ENCODE assay signal across 18 mouse cellular contexts in genomic region chr3:78955364-78955763, GRCm38 (mm10).
A peak's percentile ranks its signal among the peaks of the same experiment; 100 is the strongest.
DNase-seq lines count a peak whose midpoint lies in the region; ATAC-seq lines count a peak whose summit lies in the region.
"Had no signal": no experiment of that assay in that cellular context is flagged by ENCODE, and none has a peak within 500 bp of the region (broad histone marks: within the 10 kb centered on the region; RNA-seq: fewer than 3 reads in every experiment).

No protein-coding gene starts in this region.

- no peak for DNase-seq in frontal cortex, postnatal 14 days (ENCODE audit: low spot score in 2 of 2)
- DNase-seq in skeletal muscle tissue, adult 2 months (ENCODE audit: low read depth, low spot score): peak; percentile 6
- no peak for DNase-seq in layer of hippocampus, postnatal 10 days (ENCODE audit: low spot score in 2 of 2)
- DNase-seq: adrenal gland, adult 2 months; adrenal gland, postnatal 10 days; adrenal gland, postnatal 25 days; cerebellum, adult 11-12 months; cerebellum, adult 2 months; cerebellum, adult 9-10 months; cerebellum, postnatal 10 days; cerebellum, postnatal 25 days had no signal

- peaks cover 4% of the 10 kb centered on the region; the same call in 1 of the 2 replicates for H3K27me3 ChIP-seq in heart, embryonic 15.5 days
- H3K27me3 ChIP-seq in heart, embryonic 12.5 days (replicated peaks): no peaks in the 10 kb centered on the region
- H3K27me3 ChIP-seq: embryonic facial prominence, embryonic 12.5 days; forebrain, embryonic 13.5 days had no signal

- peak; percentile 89 for ATAC-seq in frontal cortex, adult (ENCODE audit: low TSS enrichment)
- no peak for ATAC-seq in heart, embryonic 15.5 days (replicated peaks; ENCODE audit: insufficient number of reproducible peaks, insufficient read depth, low FRiP score, low read depth)
- ATAC-seq in heart, embryonic 12.5 days (ENCODE audit: insufficient number of reproducible peaks, low FRiP score): no peak
- ATAC-seq: forebrain, embryonic 13.5 days; forebrain, embryonic 16.5 days had no signal

- WGBS in heart, embryonic 15.5 days: 56% methylated on average over 7 of the region's 7 CpGs
- 55% methylated on average over 7 of the region's 7 CpGs for WGBS in heart, embryonic 12.5 days

- H3K27ac ChIP-seq in heart, embryonic 15.5 days: no peak overlapping the region
- no peak overlapping the region for H3K27ac ChIP-seq in heart, embryonic 12.5 days (ENCODE audit: poor library complexity, severe bottlenecking)
- H3K27ac ChIP-seq: embryonic facial prominence, embryonic 10.5 days; embryonic facial prominence, embryonic 12.5 days; forebrain, embryonic 13.5 days had no signal

- no peak overlapping the region for H3K9ac ChIP-seq in heart, embryonic 15.5 days
- no peak overlapping the region for H3K9ac ChIP-seq in heart, embryonic 12.5 days
- H3K9ac ChIP-seq: embryonic facial prominence, embryonic 12.5 days; forebrain, embryonic 13.5 days had no signal

- no peaks in the 10 kb centered on the region for H3K9me3 ChIP-seq in heart, embryonic 15.5 days (replicated peaks)
- H3K9me3 ChIP-seq in heart, embryonic 12.5 days (replicated peaks): no peaks in the 10 kb centered on the region
- H3K9me3 ChIP-seq: embryonic facial prominence, embryonic 10.5 days; embryonic facial prominence, embryonic 12.5 days; forebrain, embryonic 13.5 days had no signal

- H3K4me1 ChIP-seq in heart, embryonic 15.5 days (replicated peaks): 0 out of 2 replicates have a peak, but pooled peaks cover 2% of the 10 kb centered on the region
- 0 out of 2 replicates have a peak, but pooled peaks cover 3% of the 10 kb centered on the region for H3K4me1 ChIP-seq in heart, embryonic 12.5 days (replicated peaks)
- H3K4me1 ChIP-seq: embryonic facial prominence, embryonic 10.5 days; embryonic facial prominence, embryonic 12.5 days; forebrain, embryonic 13.5 days had no signal

- no peaks in the 10 kb centered on the region for H3K36me3 ChIP-seq in heart, embryonic 15.5 days
- no peaks in the 10 kb centered on the region for H3K36me3 ChIP-seq in heart, embryonic 12.5 days
- H3K36me3 ChIP-seq: embryonic facial prominence, embryonic 10.5 days; embryonic facial prominence, embryonic 12.5 days had no signal

- 0 out of 2 replicates have a peak overlapping the region, but pooled peaks have one; percentile 13 for H3K4me2 ChIP-seq in heart, embryonic 15.5 days
- H3K4me2 ChIP-seq in heart, embryonic 12.5 days: no peak overlapping the region
- H3K4me2 ChIP-seq: embryonic facial prominence, embryonic 12.5 days; forebrain, embryonic 13.5 days had no signal

- no peak overlapping the region for H3K4me3 ChIP-seq in heart, embryonic 15.5 days
- no peak overlapping the region for H3K4me3 ChIP-seq in heart, embryonic 12.5 days
- H3K4me3 ChIP-seq: embryonic facial prominence, embryonic 10.5 days; embryonic facial prominence, embryonic 12.5 days; forebrain, embryonic 13.5 days had no signal
